Mouse (Mus musculus) lung, postnatal 0 days (tissue): Measurements from ENCODE around the gene Wwc1.
A peak's percentile ranks its signal among the peaks of the same experiment; 100 is the strongest.

Source experiments
- CTCF ChIP-seq: IDR thresholded peaks from 2 replicates; pipeline ENCODE4 v1.5.1; 2016; ENCODE audit warnings: antibody characterized with exemption, mild to moderate bottlenecking
- EP300 ChIP-seq: IDR thresholded peaks from 2 replicates; pipeline ENCODE4 v1.6.1; 2016; ENCODE audit warnings: antibody characterized with exemption, mild to moderate bottlenecking, control low read depth

DNA sequence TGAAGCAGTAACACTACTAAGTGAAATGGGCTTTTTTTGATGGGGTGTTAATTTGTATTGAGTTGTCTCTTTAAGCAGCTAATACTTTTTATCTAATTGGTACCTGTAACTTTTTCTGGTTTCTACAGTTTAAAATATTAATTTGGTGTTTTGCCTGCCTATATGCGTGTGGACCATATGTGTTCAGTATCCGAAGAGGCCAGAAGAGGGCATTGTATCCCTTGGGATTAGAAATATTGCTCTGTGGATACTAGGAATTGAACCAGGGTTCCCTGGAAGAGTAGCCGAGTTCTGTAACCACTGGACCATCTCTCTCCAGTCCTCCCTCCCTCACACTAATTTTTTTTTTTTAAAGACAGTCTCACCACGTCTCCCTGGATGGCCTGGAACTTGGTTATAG lies 22.6 kb upstream of the Wwc1 start:
- TF ChIP-seq CTCF = peak; percentile 38
- no peak for TF ChIP-seq EP300
